Mouse (Mus musculus): ENCODE data around the gene Ampd2.

Ampd2 gene

GRCm38 (mm10) chr3:108068826-108069225 lies 17.6 kb downstream of the Ampd2 start:
- DNase-seq (ENCODE audit: low spot score), result no peak

GRCm38 (mm10) chr3:108067370-108067934 lies 19.0 kb downstream of the Ampd2 start:
- no peak for DNase-seq (ENCODE audit: low spot score)

GRCm38 (mm10) chr3:108065551-108065950 lies 20.9 kb downstream of the Ampd2 start:
- DNase-seq (ENCODE audit: low spot score), result no peak

GRCm38 (mm10) chr3:108064672-108065071 lies 21.8 kb downstream of the Ampd2 start:
- no peak for DNase-seq (ENCODE audit: low spot score)

GRCm38 (mm10) chr3:108062648-108063047 lies 23.8 kb downstream of the Ampd2 start:
- no peak for DNase-seq (ENCODE audit: low spot score)

GRCm38 (mm10) chr3:108061420-108061819 lies 25.0 kb downstream of the Ampd2 start:
- DNase-seq (ENCODE audit: low spot score), result peak; percentile 41

- DNase-seq (ENCODE audit: low spot score), result no peak
These were observed 36.0 kb downstream of the Ampd2 start for GRCm38 (mm10) chr3:108050493-108050892.

- no peak for DNase-seq (ENCODE audit: low spot score)
These were observed 38.1 kb downstream of the Ampd2 start for GRCm38 (mm10) chr3:108048306-108048705.

- no peak for DNase-seq (ENCODE audit: low spot score)
These were observed 39.4 kb downstream of the Ampd2 start for GRCm38 (mm10) chr3:108046944-108047655.

- peak; percentile 72 for DNase-seq (ENCODE audit: low spot score)
These were observed 41.9 kb downstream of the Ampd2 start, which contains the start of gene Gstm4 for GRCm38 (mm10) chr3:108044394-108045140. TSS of gene Gstm4 (minus strand) at chr3:108044894.

GRCm38 (mm10) chr3:108033156-108033555 lies 53.3 kb downstream of the Ampd2 start:
- no peak for DNase-seq (ENCODE audit: low spot score)

GRCm38 (mm10) chr3:108032113-108032512 lies 54.3 kb downstream of the Ampd2 start:
- no peak for DNase-seq (ENCODE audit: low spot score)

GRCm38 (mm10) chr3:108028641-108029365 lies 57.6 kb downstream of the Ampd2 start:
- no peak for DNase-seq (ENCODE audit: low spot score)

GRCm38 (mm10) chr3:108026597-108026996 lies 59.9 kb downstream of the Ampd2 start:
- no peak for DNase-seq (ENCODE audit: low spot score)

GRCm38 (mm10) chr3:108026049-108026448 lies 60.4 kb downstream of the Ampd2 start:
- DNase-seq (ENCODE audit: low spot score), result no peak

- no peak for DNase-seq (ENCODE audit: low spot score)
These were observed 61.1 kb downstream of the Ampd2 start for GRCm38 (mm10) chr3:108025318-108025717.
